Mouse (Mus musculus) layer of hippocampus, postnatal 10 days (tissue): ENCODE measurements at regions not wholly inside any gene's neighbourhood (a gene's known extent, or its start where the extent isn't known, plus 50 kb on each side); places are given as distances from the start of the nearest gene placed in this dataset.
"Not testable (repeated sequence)": the region's sequence is repeated elsewhere in the genome, so short reads cannot be mapped to it uniquely, and the experiment has no call there.

Experiments used
- DNase-seq, 2 experiments: peaks; one replicate each; pipeline ENCODE4 v3.0.0; 2021; ENCODE audit warnings: low spot score in 2 of 2

- DNase-seq = no peak
Observed at GRCm38 (mm10) chr12:45287759-45288158, 213.2 kb upstream of the Stxbp6 start.

GRCm38 (mm10) chr12:45256309-45256708 lies 181.8 kb upstream of the Stxbp6 start:
- DNase-seq = no peak

GRCm38 (mm10) chr12:45211131-45211530 lies 136.6 kb upstream of the Stxbp6 start:
- DNase-seq = no peak

DNA sequence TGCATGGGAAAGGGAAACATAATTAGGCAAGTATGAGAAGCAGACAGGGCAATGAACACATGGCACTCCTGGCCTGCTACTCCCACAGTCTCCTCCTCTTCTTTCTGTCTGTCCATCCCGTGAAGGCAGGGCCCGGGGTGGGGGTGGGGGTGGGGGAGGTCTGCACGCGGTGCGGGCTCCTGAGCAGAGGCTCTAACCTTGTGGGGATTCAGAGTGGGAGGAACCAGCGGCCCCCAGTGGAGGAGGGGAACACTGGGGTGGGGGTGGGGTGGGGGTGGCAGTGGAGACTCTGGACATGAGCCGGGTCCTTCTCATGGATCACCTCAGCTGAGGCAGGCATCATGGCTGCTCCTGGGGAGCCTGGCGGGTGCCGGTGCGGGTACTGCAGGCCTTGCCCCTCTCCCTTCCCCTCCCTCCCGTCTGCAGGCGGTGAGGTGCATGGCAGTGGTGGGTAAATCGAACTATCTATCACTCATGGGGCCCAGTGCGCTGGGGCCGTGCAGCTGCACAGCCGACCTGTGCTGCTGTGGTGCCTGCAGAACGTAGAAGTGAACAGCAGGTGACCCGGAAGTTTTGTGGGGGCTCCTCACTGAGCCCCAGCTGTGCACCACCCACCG lies 120.9 kb upstream of the Stxbp6 start:
- DNase-seq = no peak

DNA sequence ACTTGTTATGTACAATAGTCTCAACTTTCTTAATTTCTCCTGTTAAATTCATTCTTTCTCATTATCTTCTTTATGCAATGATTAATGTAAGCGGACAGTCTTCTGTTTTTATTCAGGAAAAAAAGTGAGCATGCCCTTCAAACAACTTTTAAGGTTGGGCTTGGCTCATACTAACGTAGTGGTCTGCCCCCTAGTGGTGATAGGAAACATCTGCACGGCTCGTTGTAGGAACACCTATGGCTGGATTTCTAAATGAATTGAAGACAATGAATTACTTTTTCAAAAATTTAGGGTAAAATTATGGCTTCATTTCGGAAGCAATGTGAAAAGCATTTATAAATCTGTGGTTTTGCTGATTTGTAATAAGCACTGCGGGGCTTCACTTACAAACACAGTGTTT lies 112.6 kb upstream of the Stxbp6 start:
- peak; percentile 16 to 31 for DNase-seq

DNA sequence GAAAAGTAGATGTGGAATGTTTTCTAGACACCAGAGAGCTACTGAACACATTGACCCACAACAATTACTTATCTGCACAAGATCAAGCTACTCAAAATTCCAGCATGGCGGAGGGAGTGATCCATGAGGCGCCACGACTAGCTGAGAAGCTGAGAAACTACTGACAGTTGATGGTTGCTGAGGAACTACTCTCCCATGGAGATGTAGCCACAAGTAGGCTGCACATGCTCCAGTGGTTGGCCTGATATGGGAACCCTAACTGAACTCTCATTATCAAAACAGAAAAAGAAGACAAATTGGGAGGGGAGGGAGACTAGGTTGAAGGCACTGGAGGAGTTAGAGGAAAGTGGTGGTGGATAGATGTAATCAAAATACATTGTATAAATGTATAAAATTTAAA lies 110.0 kb upstream of the Stxbp6 start:
- no peak for DNase-seq

DNA sequence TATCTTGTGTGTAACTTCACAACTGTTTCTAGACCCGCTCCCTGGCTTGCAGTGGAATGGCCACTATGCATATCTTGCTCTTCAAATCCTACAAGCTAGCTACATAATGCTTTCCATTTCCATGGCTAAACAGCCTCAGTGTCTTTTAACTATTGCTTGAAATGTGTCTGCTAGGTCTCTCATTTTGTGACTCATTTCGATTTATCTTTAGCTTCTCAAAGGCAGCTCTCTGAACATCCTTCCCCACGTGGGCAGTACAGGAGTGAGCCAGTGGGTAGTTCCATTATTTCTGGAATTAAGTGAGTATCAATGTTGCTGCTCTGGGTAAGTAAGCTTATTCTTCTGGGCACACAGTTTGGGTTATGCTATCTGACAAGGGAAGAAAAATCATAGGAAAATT lies 102.9 kb upstream of the Stxbp6 start:
- no peak for DNase-seq

GRCm38 (mm10) chr12:45175259-45175658 lies 100.8 kb upstream of the Stxbp6 start:
- DNase-seq = not testable (repeated sequence)

- peak; percentile 79 to 84 for DNase-seq
Observed at GRCm38 (mm10) chr12:45171927-45172642, 97.6 kb upstream of the Stxbp6 start.

DNA sequence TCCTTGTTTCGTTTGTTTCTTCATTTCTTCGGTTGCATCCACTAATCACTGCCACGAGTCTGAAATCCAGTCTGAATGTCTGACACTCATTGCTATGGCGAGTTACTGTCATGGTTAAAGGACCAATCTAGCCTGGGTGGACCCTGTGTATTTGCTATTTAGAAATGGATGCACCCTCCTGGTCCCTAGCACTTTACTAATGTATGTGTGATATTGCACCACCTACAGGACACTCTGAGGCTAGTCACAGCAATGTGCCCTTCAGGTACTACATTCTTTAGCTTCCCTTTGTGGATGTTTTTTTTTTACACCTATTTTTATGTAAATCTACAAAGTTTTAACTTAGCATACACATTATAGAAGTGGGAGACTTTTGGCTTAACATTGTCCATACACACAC lies 87.5 kb upstream of the Stxbp6 start:
- DNase-seq = peak in 1 of 2 experiments; percentile 16

DNA sequence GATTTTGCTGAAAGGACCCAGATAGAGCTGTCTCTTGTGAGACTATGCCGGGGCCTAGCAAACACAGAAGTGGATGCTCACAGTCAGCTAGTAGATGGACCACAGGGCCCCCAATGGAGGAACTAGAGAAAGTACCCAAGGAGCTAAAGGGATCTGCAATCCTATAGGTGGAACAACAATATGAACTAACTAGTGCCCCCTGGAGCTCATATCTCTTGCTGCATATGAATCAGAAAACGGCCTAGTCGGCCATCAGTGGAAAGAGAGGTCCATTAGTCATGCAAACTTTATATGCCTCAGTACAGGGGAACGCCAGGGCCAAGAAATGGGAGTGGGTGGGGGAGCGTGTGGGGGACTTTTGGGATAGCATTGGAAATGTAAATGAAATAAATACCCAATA lies 87.1 kb upstream of the Stxbp6 start:
- DNase-seq = not testable (repeated sequence)

DNA sequence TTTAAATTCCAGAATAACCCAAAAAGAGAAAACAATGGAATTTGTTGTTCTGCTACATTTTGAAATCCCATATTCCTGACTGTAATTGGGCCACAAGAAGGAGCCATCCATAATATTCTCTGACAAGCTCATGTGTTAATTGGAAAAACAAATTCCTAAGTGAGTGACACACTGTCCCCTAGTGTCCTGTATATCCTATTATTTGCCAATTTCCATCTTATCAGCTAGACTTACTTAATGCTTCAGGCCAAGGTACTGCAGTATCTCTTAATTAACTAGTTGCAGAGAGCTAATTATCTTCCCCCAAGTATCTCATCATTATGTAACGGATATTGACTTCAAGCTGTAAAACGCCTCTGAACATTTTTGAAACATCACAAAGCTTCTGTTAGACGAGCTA lies 84.5 kb upstream of the Stxbp6 start:
- DNase-seq = no peak

- DNase-seq = no peak
Observed at GRCm38 (mm10) chr12:45137438-45138018, 63.0 kb upstream of the Stxbp6 start.

GRCm38 (mm10) chr12:45133415-45133814 lies 58.9 kb upstream of the Stxbp6 start:
- no peak for DNase-seq

GRCm38 (mm10) chr12:45131139-45131538 lies 56.6 kb upstream of the Stxbp6 start:
- DNase-seq = no peak

DNA sequence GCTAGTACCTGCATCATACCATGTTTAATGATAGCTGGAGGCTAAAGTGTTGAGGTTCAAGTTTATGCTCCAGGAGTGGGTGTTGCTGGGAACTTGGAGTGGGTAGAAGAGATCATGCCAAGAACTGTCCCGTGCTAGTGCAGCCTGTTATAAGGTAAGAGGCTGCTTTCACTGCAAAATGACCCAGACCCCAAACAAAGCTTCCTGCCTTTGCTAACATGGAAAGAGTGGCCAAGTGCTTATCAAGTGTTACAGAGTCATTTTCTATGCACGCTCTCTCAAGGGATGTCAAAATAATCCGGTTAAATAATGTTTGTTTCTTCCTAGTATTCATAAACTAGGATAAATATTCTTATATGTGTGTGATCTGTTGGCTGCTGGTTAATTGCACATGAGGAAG lies 51.4 kb upstream of the Stxbp6 start:
- DNase-seq = no peak
